Mouse (Mus musculus) B cell, adult 62 days (primary cell): ENCODE measurements around the gene Vasn. TPM values are rescaled to one million over a fixed set of nuclear protein-coding genes. Genes with fewer than 3 reads are reported as not detected.

Experiments used
- total RNA-seq: library from RNA; stranded (reverse); gene quantifications from 4 replicates; pipeline ENCODE4 v1.2.4, GENCODE M21; 2023

Vasn gene
- 0.19 to 0.33 TPM (median 0.21 TPM) in 3 of 4 replicates, not detected in the other for total RNA-seq

GRCm38 (mm10) chr16:4639831-4640237 is at the start of gene Vasn, which contains the start of gene Dnaja3:
Gene Vasn (plus strand): TSS chr16:4639941.
Gene Dnaja3 (plus strand): TSS chr16:4639989.

GRCm38 (mm10) chr16:4593971-4594813 is 45.5 kb upstream of the Vasn start, which contains the start of gene Glis2:
Gene Glis2 (plus strand): TSS chr16:4594713.

GRCm38 (mm10) chr16:4624481-4625110 is 15.1 kb upstream of the Vasn start, which contains the start of gene Pam16:
Gene Pam16 (minus strand): TSS chr16:4624988.

GRCm38 (mm10) chr16:4679121-4680018 is 39.6 kb downstream of the Vasn start, which contains the start of gene Coro7:
Gene Coro7 (minus strand): TSS chr16:4679777.

Other genes starting within 250 kb of the Vasn start
- 3.5 to 4.4 TPM (median 3.9 TPM) in 4 replicates for gene Adcy9, start 219.4 kb upstream of the Vasn start, total RNA-seq
- 0.70 to 3.8 TPM (median 1.9 TPM) in 4 replicates for gene Srl, start 98.1 kb upstream of the Vasn start, total RNA-seq
- gene Tfap4, start 80.1 kb upstream of the Vasn start, total RNA-seq, result 10.2 to 12.4 TPM (median 11.8 TPM) in 4 replicates
- gene Glis2, start 45.2 kb upstream of the Vasn start, total RNA-seq, result not detected in 4 replicates
- gene Pam16, start 15.0 kb upstream of the Vasn start, total RNA-seq, result 39.3 to 51.4 TPM (median 47.8 TPM) in 4 replicates
- gene Dnaja3, start within 50 bp of the Vasn start, total RNA-seq, result 29.3 to 35.2 TPM (median 31.8 TPM) in 4 replicates
- gene Coro7, start 39.8 kb downstream of the Vasn start, total RNA-seq, result 220 to 267 TPM (median 233 TPM) in 4 replicates
- 7.2 to 9.4 TPM (median 8.8 TPM) in 4 replicates for gene Nmral1, start 79.4 kb downstream of the Vasn start, total RNA-seq
- 40.7 to 48.4 TPM (median 43.7 TPM) in 4 replicates for gene Hmox2, start 86.4 kb downstream of the Vasn start, total RNA-seq
- 68.9 to 73.7 TPM (median 70.7 TPM) in 4 replicates for gene Cdip1, start 150.4 kb downstream of the Vasn start, total RNA-seq
- not detected in 4 replicates for gene 4930562C15Rik, start 195.5 kb downstream of the Vasn start, total RNA-seq
- gene Ubald1, start 240.4 kb downstream of the Vasn start, total RNA-seq, result 197 to 217 TPM (median 212 TPM) in 4 replicates
- 144 to 166 TPM (median 161 TPM) in 4 replicates for gene Mgrn1, start 246.3 kb downstream of the Vasn start, total RNA-seq